Mouse (Mus musculus): ENCODE data around the gene Ppp4r2.
A peak's percentile ranks its signal among the peaks of the same experiment; 100 is the strongest.

Gene Ppp4r2

DNA sequence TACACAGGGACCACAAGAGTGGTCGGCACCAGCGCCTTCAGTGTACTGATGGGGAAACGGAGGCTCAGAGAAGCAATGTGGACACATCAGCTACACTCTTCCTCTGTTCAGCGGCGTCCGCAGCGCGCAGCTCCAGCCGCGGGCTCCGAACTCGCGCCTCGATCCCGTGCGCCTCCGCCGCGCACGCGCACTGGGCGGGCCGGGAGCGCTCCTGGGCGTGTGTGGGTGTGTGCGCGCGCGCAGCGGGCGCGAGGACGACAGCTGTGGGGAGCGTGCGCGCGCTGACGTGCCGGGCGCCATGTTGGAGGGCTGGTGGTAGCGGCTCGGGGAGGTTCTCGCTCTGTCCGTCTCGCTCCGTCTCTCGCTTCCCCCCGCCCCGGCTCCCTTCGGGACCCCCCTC lies at the start of gene Ppp4r2:
Gene Ppp4r2 (plus strand): TSS at position 268 of the 400 bp plus-strand sequence.
- peak; percentile 93 for DNase-seq

DNA sequence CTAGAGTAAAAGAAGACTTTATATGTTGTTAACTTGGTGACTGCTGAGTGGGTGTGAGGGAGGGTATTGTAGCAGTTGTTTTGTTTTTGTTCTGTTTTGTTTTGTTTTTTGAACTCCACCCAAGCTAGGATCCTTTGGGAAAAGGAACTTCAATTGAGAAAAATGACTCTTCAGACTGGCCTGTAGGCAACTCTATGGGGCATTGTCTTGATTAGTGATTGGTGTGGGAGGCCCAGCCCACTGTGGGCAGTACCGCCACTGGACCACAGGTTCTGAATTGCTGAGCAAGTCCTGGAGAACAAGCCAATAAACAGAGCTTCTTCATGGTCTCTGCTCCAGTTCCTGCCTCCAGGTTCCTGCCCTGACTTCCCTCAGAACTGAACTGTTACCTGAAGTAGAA lies 45.7 kb upstream of the Ppp4r2 start:
- DNase-seq = no peak

DNA sequence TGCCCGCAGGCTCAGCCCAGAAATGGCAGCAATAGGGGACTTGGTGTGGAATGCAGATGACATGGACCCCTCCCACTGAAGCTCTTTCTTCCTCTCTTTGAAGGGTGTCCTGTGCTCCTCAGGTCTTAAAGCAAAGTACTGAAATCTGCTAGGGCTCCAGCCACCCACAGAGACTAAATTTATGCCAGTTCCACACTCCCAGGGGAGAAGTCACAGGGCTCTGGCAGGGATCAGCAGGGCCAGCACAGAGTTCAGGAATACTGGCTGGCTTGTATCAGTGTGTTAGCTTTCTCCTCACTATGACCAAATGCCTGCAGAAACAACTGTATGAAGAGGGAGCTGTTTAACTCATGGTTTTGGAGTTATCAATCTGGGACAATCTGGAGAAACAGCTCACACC lies 44.3 kb upstream of the Ppp4r2 start:
- DNase-seq = no peak

GRCm38 (mm10) chr6:100792055-100792659 lies 41.3 kb upstream of the Ppp4r2 start:
- DNase-seq = no peak

- no peak for DNase-seq
Observed at GRCm38 (mm10) chr6:100792973-100793769, 40.3 kb upstream of the Ppp4r2 start.

- DNase-seq = peak; percentile 51
Observed at GRCm38 (mm10) chr6:100795797-100796196, 37.6 kb upstream of the Ppp4r2 start.

- no peak for DNase-seq
Observed at GRCm38 (mm10) chr6:100799290-100799689, 34.1 kb upstream of the Ppp4r2 start.

- DNase-seq = no peak
Observed at GRCm38 (mm10) chr6:100799766-100800165, 33.7 kb upstream of the Ppp4r2 start.

DNA sequence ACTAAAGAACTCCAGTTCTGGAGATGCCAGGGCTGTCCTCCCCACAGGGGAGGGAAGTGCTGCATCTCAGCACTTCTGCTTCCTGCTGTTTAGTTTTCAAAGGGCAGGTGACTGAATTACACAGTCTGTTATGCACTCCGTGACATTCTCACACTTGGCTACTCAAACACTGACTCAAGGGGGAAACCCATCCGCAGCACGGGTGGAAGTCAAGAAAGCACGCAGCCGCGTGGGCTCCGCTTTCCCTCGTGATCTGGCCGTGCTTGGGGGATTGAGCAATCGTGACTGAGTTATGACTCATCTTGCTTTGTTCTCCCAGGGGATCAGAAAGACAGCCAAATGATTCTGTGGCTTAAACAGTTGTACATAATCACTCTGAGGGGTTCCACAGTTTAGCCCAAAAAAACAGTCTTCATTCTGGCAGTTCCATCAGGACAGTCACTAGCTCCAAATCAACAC lies 32.9 kb upstream of the Ppp4r2 start:
- peak; percentile 27 for DNase-seq

DNA sequence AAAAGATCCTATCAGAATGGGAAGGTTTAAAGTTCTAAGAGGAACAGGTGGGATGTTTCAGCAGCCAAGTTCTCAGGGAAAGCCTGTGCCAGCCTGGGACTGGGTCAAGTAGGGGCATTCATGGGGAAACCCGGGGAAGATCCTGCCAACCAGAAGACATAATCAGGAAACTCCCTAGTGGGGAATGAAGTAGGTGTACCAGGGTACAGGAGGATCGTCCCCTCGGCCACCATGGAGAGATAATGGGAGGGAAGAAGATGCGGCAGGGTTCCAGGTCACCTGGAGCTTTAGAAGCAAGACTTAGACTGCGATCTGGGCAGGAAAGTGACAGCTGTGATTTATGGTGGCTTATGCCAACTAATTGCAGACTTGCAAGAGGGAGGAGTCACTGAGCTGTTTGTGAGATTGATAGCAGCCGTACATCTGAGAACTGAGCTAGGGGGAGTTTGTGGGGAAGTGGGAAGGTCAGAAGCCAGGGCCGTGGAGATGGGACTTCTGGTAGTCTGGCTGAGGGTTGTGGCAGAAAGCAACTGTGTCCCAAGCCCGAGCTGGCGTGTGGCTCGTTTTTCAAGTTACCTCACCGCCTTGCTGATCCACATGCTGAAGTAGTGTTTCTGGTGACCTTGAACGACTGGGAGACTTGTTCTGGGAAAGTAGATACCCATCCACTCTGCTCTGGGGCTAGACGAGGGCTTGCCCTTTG lies 30.9 kb upstream of the Ppp4r2 start:
- DNase-seq = peak; percentile 18

DNA sequence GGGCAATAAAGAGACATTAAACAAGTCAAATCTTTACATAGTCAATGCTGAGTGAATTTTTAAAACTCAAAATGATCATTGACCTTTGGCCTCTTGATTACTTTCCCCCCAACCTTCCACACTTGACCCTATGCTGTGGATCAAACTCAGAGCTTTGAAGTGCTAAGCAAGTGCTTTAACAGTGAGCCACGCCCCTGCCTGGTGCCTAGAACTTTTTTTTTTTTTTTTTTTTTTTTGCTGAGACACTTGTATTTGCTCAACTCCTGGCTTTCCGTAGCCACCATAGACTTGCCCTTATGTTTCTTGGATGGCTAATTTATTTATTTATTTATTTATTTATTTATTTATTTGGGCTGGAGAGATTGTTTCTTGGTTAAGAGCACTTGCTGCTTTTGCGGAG lies 30.2 kb upstream of the Ppp4r2 start:
- DNase-seq = no peak

DNA sequence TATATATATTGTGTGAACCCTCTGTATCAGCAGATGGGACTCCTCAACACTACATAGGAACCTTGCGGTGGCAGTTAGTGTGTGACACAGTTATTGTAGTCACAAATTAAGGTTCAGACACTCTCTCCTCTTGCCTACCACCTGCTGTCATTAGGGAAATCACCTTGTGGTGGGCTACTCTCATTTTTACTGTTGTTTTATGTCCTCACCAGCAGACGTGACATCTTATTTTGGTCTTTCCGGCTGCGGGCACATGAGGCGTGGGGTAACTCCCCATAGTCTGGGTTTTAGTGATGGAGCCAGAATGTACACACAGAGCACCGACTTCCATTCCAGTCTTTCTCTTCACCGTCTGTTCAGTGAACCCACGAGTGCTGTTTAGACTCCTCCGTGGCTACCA lies 26.2 kb upstream of the Ppp4r2 start:
- no peak for DNase-seq

DNA sequence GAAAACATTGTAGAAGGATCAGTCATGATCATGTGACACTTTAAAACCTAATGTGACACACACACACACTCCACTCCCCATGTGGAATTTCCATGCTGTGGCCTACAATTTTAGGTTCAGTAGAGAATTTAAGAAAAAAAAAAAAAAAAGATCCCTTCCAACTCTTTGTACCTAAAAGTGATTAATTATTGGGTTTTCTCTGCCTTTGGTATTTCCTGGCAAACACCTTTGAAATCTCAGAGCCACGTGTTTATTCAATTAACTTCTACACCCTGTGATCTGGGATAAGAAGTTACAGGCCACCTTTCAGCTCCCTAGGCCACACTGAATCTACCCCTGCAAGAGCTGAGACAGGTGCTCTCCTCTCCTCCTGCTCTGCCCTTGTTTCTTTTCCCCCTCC lies 25.7 kb upstream of the Ppp4r2 start:
- DNase-seq = no peak

- no peak for DNase-seq
Observed at GRCm38 (mm10) chr6:100808221-100808778, 25.1 kb upstream of the Ppp4r2 start.

- DNase-seq = no peak
Observed at GRCm38 (mm10) chr6:100810117-100810516, 23.3 kb upstream of the Ppp4r2 start.

- no peak for DNase-seq
Observed at GRCm38 (mm10) chr6:100811731-100812130, 21.7 kb upstream of the Ppp4r2 start.

DNA sequence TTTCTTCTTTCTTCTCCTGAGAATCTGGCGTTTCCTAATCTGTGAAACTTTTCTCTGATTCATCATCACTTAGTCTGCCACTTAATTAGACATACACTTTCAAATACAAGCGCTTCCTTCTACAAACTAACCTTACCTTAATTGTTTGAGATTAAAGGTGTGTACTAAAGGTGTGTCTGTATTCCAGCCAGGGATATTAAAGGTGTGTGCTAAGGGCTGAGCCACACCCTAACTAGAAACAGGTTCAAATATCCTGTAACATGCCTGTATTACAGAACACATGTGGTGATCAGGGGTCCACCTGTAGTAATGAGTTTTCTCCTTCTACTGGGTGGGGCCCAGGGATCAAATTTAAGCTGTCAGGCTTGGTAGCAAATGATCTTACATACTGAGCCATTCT lies 12.1 kb upstream of the Ppp4r2 start:
- DNase-seq = no peak

DNA sequence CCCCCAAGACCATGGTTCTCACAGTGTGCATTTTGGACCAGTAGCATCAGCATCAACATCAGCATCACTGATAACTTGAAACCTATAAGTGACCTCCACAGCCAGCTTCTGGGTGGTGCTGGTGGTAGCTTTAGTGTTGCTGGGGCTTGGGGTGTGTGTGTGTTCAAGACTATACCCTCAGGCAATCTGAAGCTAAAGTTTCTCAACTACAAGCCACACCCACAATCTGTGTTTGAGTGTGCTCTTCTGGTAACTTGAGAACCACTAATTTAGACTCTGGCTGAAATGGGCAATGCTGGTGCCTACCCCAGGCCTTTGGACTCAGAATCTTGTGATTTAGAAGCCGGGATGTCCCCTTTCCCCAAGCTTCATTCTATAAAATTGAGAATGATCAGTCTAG lies 10.1 kb upstream of the Ppp4r2 start:
- no peak for DNase-seq

GRCm38 (mm10) chr6:100824381-100824965 lies 8.9 kb upstream of the Ppp4r2 start:
- no peak for DNase-seq

- peak; percentile 67 for DNase-seq
Observed at GRCm38 (mm10) chr6:100826046-100826445, 7.4 kb upstream of the Ppp4r2 start.

- DNase-seq = no peak
Observed at GRCm38 (mm10) chr6:100828565-100828964, 4.9 kb upstream of the Ppp4r2 start.

DNA sequence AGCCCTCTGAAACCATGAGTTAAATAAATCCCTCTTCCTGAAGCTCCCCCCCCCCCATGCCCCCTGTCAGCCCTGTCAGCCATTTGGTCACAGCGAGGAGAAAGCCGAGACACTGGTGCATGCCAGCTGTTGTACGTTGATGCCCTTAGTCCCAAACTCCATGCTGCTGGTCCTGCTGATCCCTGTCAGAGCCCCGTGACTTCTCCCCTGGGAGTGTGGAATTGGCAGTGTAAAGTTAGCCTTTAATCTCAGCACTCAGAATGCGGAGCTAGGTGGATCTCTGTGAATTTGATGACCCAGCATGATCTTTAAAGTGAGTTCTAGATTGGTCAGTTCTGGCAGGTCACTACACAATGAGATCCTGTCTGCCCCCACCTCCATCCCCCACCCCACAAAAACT lies 3.7 kb upstream of the Ppp4r2 start:
- no peak for DNase-seq

GRCm38 (mm10) chr6:100831188-100831587 lies 2.2 kb upstream of the Ppp4r2 start:
- no peak for DNase-seq

Data from kidney, adult 9 months (tissue).